Mouse (Mus musculus): Measurements from ENCODE around the gene Metap2.
"Not testable (repeated sequence)": the region's sequence is repeated elsewhere in the genome, so short reads cannot be mapped to it uniquely, and the experiment has no call there.

Gene Metap2

GRCm38 (mm10) chr10:93812774-93813415 lies 84.0 kb downstream of the Metap2 start:
- in situ Hi-C loops (cut with MboI; ENCODE audit: low pct_unique_long_range_greater_than_20kb in 1 of 2, low sequenced_read_pairs in 2 of 2, unreplicated experiment in 1 of 2): no loop called here

DNA sequence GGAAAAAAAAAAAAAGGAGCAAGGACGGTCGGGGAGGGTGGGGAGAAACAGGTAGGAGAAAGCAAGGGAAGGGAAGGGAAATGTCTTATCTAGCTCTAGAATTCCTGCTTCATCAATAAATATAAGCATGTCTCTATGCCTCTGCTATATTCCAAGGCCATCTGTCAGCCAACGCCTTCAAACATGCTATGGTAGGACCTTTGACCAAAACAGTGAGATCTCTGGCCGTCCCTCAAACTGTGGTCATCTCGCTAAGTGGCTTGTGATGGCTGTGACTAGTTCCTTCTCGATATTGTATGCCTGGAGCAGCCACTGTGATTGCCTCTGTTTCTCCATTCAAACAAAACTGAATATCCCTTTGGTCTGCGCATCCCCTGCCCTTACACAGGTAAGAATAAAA lies 84.8 kb downstream of the Metap2 start:
- in situ Hi-C loops (cut with MboI; ENCODE audit: low pct_unique_long_range_greater_than_20kb in 1 of 2, low sequenced_read_pairs in 2 of 2, unreplicated experiment in 1 of 2): no loop called here

- in situ Hi-C loops (cut with MboI; ENCODE audit: low pct_unique_long_range_greater_than_20kb in 1 of 2, low sequenced_read_pairs in 2 of 2, unreplicated experiment in 1 of 2): no loop called here
Measured at GRCm38 (mm10) chr10:93810590-93811185, 86.2 kb downstream of the Metap2 start.

- in situ Hi-C loops (cut with MboI; ENCODE audit: low pct_unique_long_range_greater_than_20kb in 1 of 2, low sequenced_read_pairs in 2 of 2, unreplicated experiment in 1 of 2): not testable (repeated sequence)
Measured at GRCm38 (mm10) chr10:93809438-93809837, 87.5 kb downstream of the Metap2 start.
